Mouse (Mus musculus): ENCODE measurements around the gene Lbh. TPM values are rescaled to one million over a fixed set of nuclear protein-coding genes. Genes with fewer than 3 reads are reported as not detected.

Lbh gene
- polyA plus RNA-seq, 1 experiment from 2014 or later = 4.2 TPM

- no peak overlapping the region for H3K4me2 ChIP-seq (ENCODE audit: low read depth, low read length)
- H3K4me1 ChIP-seq (ENCODE audit: control insufficient read depth, insufficient read depth, low read length) = peaks cover 3% of the 10 kb centered on the region; the same call in 1 of the 2 replicates
- H3K9me3 ChIP-seq (replicated peaks; ENCODE audit: control insufficient read depth, low read length) = no peaks in the 10 kb centered on the region
- no peak overlapping the region for H3K4me3 ChIP-seq (replicated peaks; ENCODE audit: low read length)
- no peak for ATAC-seq (ENCODE audit: insufficient read depth, low FRiP score)
- WGBS = 74% methylated on average over 9 of the region's 9 CpGs
- H3K36me3 ChIP-seq (ENCODE audit: control insufficient read depth, insufficient read depth, low read length) = no peaks in the 10 kb centered on the region
- H3K27ac ChIP-seq (ENCODE audit: low read length) = no peak overlapping the region
- no peaks in the 10 kb centered on the region for H3K27me3 ChIP-seq (ENCODE audit: control insufficient read depth, insufficient read depth, low read length)
- no peak overlapping the region for H3K9ac ChIP-seq (ENCODE audit: low read length)
Observed at GRCm38 (mm10) chr17:72907211-72907610, 10.9 kb upstream of the Lbh start.

GRCm38 (mm10) chr17:72907777-72908176 is 10.3 kb upstream of the Lbh start:
- H3K27me3 ChIP-seq (ENCODE audit: control insufficient read depth, insufficient read depth, low read length) = no peaks in the 10 kb centered on the region
- 84% methylated on average over 8 of the region's 8 CpGs for WGBS
- H3K27ac ChIP-seq (ENCODE audit: low read length) = no peak overlapping the region
- H3K4me3 ChIP-seq (replicated peaks; ENCODE audit: low read length) = no peak overlapping the region
- no peak overlapping the region for H3K4me2 ChIP-seq (ENCODE audit: low read depth, low read length)
- H3K9me3 ChIP-seq (replicated peaks; ENCODE audit: control insufficient read depth, low read length) = no peaks in the 10 kb centered on the region
- no peak for ATAC-seq (ENCODE audit: insufficient read depth, low FRiP score)
- H3K4me1 ChIP-seq (ENCODE audit: control insufficient read depth, insufficient read depth, low read length) = peaks cover 3% of the 10 kb centered on the region; the same call in 1 of the 2 replicates
- no peak overlapping the region for H3K9ac ChIP-seq (ENCODE audit: low read length)
- no peaks in the 10 kb centered on the region for H3K36me3 ChIP-seq (ENCODE audit: control insufficient read depth, insufficient read depth, low read length)

DNA sequence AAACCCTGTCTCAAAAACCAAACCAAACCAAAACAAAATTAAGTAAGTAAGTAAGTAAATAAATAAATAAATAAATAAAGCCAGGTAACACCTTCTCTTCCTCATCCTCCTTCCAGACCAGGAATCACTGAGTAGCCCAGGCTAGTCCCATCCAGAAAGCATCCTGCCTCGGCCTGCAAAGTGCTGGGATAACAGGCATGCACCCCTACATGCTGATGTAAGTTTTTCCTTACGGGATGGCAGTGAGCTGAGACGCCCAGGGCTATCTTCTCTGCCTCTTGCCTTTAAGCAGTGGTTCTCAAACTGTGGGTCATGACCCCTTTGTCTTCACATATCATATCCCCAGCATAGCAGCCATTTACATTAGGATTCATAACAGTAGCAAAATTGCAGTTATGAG is 9.5 kb upstream of the Lbh start:
- no peak overlapping the region for H3K27ac ChIP-seq (ENCODE audit: low read length)
- H3K4me2 ChIP-seq (ENCODE audit: low read depth, low read length) = no peak overlapping the region
- H3K4me1 ChIP-seq (ENCODE audit: control insufficient read depth, insufficient read depth, low read length) = peaks cover 3% of the 10 kb centered on the region; the same call in 1 of the 2 replicates
- no peaks in the 10 kb centered on the region for H3K27me3 ChIP-seq (ENCODE audit: control insufficient read depth, insufficient read depth, low read length)
- H3K36me3 ChIP-seq (ENCODE audit: control insufficient read depth, insufficient read depth, low read length) = no peaks in the 10 kb centered on the region
- no peak for ATAC-seq (ENCODE audit: insufficient read depth, low FRiP score)
- H3K4me3 ChIP-seq (replicated peaks; ENCODE audit: low read length) = no peak overlapping the region
- 89% methylated on average over 3 of the region's 3 CpGs for WGBS
- H3K9ac ChIP-seq (ENCODE audit: low read length) = no peak overlapping the region
- no peaks in the 10 kb centered on the region for H3K9me3 ChIP-seq (replicated peaks; ENCODE audit: control insufficient read depth, low read length)

DNA sequence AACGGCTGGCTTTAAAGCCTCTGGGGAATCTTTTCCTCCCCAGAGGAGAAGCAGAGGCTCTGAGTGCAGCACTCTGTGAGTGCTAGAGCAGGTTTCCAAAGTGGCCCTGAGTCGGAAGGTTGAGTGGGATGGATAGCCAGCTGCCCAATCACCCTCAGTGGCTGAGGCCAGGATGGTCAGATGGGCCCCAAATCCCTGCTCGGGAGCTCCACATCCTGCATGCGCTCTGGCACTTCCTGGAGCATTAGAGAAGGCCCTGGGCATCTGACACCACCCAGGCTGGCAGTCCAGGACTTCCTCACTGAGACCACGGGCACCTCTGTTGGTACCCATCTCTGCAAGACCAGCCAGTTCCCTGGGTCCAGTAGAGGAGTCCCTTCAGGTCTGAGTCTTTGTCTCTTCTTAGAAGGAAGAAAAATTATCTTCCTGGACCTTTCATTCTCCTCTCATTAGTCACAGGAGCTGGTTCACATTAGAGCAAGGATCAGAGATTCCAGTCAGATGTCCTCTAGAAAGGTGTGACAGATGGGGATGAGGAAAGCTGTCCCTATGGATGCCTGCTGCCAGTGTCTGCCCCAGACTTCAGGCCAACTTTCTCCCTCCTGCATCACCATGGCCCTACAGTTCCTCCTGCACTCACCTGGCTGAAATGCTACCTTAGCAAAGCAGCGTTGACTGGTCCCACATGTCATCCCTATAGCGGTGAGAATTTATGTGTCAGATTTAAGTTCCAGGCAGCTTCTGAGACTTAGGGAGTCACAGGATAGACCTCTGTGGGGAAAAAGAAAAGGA is 8.8 kb upstream of the Lbh start:
- H3K27ac ChIP-seq (ENCODE audit: low read length) = no peak overlapping the region
- H3K9ac ChIP-seq (ENCODE audit: low read length) = no peak overlapping the region
- no peaks in the 10 kb centered on the region for H3K9me3 ChIP-seq (replicated peaks; ENCODE audit: control insufficient read depth, low read length)
- no peaks in the 10 kb centered on the region for H3K27me3 ChIP-seq (ENCODE audit: control insufficient read depth, insufficient read depth, low read length)
- no peak overlapping the region for H3K4me2 ChIP-seq (ENCODE audit: low read depth, low read length)
- no peak for ATAC-seq (ENCODE audit: insufficient read depth, low FRiP score)
- 85% methylated on average over 7 of the region's 7 CpGs for WGBS
- H3K36me3 ChIP-seq (ENCODE audit: control insufficient read depth, insufficient read depth, low read length) = no peaks in the 10 kb centered on the region
- no peaks in the 10 kb centered on the region for H3K4me1 ChIP-seq (ENCODE audit: control insufficient read depth, insufficient read depth, low read length)
- H3K4me3 ChIP-seq (replicated peaks; ENCODE audit: low read length) = no peak overlapping the region

DNA sequence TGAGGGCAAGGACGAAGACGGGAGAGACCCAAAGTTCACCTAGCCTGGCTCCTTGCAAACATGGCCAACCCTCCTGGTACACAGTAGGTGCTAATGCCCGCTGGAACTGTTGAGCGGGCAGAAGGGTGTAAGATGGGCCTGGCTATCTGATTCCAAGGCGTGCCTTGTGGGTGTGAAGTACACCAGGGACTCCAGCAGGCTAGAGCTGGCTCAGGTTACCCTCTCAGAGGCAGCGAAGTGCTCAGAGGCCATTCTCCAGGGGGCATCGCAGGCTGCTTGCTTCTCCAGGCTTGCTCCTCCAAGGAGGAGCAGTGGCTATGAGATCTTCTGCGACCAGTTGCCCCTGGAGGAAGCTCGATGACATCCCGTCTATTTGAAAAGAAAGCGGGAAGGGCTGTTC is 6.8 kb upstream of the Lbh start:
- whole genome bisulfite sequencing = 71% methylated on average over 11 of the region's 11 CpGs
- ATAC-seq (ENCODE audit: insufficient read depth, low FRiP score) = no peak
- no peak overlapping the region for H3K9ac ChIP-seq (ENCODE audit: low read length)

GRCm38 (mm10) chr17:72911751-72912150 is 6.4 kb upstream of the Lbh start:
- H3K9me3 ChIP-seq (replicated peaks; ENCODE audit: control insufficient read depth, low read length) = no peaks in the 10 kb centered on the region
- H3K4me1 ChIP-seq (ENCODE audit: control insufficient read depth, insufficient read depth, low read length) = peaks cover under 1% of the 10 kb centered on the region; the same call in 1 of the 2 replicates
- no peak overlapping the region for H3K4me2 ChIP-seq (ENCODE audit: low read depth, low read length)
- no peaks in the 10 kb centered on the region for H3K36me3 ChIP-seq (ENCODE audit: control insufficient read depth, insufficient read depth, low read length)
- WGBS = 28% methylated on average over 1 of the region's 1 CpGs
- peaks cover 4% of the 10 kb centered on the region; the same call in 1 of the 2 replicates for H3K27me3 ChIP-seq (ENCODE audit: control insufficient read depth, insufficient read depth, low read length)
- no peak overlapping the region for H3K27ac ChIP-seq (ENCODE audit: low read length)
- ATAC-seq (ENCODE audit: insufficient read depth, low FRiP score) = peak; percentile 27; the same call in 1 of the 2 replicates
- H3K4me3 ChIP-seq (replicated peaks; ENCODE audit: low read length) = no peak overlapping the region
- H3K9ac ChIP-seq (ENCODE audit: low read length) = no peak overlapping the region

More for the DNA sequence above, 6.8 kb upstream of the Lbh start:
- Histone ChIP-seq H3K36me3 (ENCODE audit: control insufficient read depth, insufficient read depth, low read length) (no peaks in the 10 kb centered on the region), H3K9me3 (replicated peaks; ENCODE audit: control insufficient read depth, low read length) (no peaks in the 10 kb centered on the region), H3K4me3 (replicated peaks; ENCODE audit: low read length) (no peak overlapping the region), H3K4me2 (ENCODE audit: low read depth, low read length) (no peak overlapping the region), H3K27ac (ENCODE audit: low read length) (no peak overlapping the region), H3K4me1 (ENCODE audit: control insufficient read depth, insufficient read depth, low read length) (no peaks in the 10 kb centered on the region), H3K27me3 (ENCODE audit: control insufficient read depth, insufficient read depth, low read length) (no peaks in the 10 kb centered on the region; the same call in 1 of the 2 replicates)

DNA sequence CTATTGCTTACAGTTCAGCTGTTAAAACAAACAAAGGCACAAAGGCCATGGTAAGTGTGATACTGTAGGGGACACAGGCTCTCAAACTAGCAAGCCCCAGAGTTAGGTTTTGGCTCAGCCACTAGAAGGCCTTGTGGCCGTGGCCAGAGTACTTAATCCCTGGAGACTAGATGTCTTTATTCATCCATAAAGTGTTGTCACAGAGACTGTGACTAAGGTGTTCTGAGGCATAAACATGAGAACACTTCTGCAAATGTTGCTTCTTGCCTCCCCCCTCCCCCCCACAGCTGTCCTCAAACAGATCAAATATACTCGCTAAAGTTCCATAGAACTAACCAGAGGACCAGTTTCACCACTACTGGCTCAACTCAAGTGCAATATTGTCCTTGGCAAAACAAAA is 4.0 kb upstream of the Lbh start:
- Histone ChIP-seq H3K4me3 (replicated peaks; ENCODE audit: low read length) (no peak overlapping the region), H3K4me1 (ENCODE audit: control insufficient read depth, insufficient read depth, low read length) (peaks cover 3% of the 10 kb centered on the region; the same call in 1 of the 2 replicates), H3K9me3 (replicated peaks; ENCODE audit: control insufficient read depth, low read length) (no peaks in the 10 kb centered on the region), H3K36me3 (ENCODE audit: control insufficient read depth, insufficient read depth, low read length) (no peaks in the 10 kb centered on the region), H3K4me2 (ENCODE audit: low read depth, low read length) (no peak overlapping the region), H3K27ac (ENCODE audit: low read length) (no peak overlapping the region), H3K9ac (ENCODE audit: low read length) (no peak overlapping the region), H3K27me3 (ENCODE audit: control insufficient read depth, insufficient read depth, low read length) (peaks cover 4% of the 10 kb centered on the region; the same call in 1 of the 2 replicates)
- ATAC-seq (ENCODE audit: insufficient read depth, low FRiP score) = no peak
- 60% methylated on average over 2 of the region's 2 CpGs for WGBS

DNA sequence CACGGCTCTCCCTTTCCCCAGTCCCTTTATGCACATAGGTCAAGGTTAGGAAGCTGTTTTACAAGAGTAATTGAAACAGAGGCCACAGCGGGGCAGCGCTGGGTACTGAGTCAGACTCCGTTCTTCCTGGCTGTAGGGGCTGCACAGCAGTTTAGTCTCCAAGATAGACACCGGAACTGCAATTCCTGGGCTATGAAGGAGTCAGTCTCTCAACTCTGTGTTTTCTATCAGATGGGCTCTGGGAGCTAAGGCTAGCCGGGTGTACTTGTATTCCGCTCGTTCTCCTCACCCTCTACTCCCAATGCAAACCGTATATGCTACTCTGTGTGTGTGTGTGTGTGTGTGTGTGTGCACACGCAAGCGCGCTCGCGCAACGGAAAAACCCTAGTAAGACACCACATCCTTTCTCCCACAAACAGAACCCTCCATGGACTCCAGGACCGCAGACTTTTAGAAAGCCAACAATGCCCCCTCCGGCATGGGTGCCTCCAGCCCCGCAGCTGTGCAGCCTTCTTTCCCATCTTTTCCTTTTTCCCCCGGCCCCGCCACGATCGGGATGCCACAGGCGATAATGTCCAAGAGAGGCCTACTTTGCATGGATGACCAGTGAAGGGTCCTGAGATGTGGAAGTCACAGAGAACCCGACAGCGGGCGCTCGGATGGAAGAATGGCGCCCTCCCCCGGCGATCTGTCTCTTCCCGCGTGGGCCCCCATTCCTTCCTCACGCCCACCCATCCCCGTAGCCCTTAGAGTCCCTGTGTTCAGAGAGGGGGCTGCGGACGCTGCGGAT is 669 bp upstream of the Lbh start:
- peak overlapping the region; percentile 83 for H3K9ac ChIP-seq (ENCODE audit: low read length)
- no peaks in the 10 kb centered on the region for H3K9me3 ChIP-seq (replicated peaks; ENCODE audit: control insufficient read depth, low read length)
- no peaks in the 10 kb centered on the region for H3K36me3 ChIP-seq (ENCODE audit: control insufficient read depth, insufficient read depth, low read length)
- ATAC-seq (ENCODE audit: insufficient read depth, low FRiP score) = peak; percentile 32
- peaks cover 4% of the 10 kb centered on the region; the same call in 1 of the 2 replicates for H3K27me3 ChIP-seq (ENCODE audit: control insufficient read depth, insufficient read depth, low read length)
- peak overlapping the region; percentile 98 for H3K4me2 ChIP-seq (ENCODE audit: low read depth, low read length)
- WGBS = 1% methylated on average over 37 of the region's 37 CpGs
- peak overlapping the region; percentile 90 for H3K27ac ChIP-seq (ENCODE audit: low read length)
- peak overlapping the region; percentile 85 for H3K4me3 ChIP-seq (replicated peaks; ENCODE audit: low read length)
- peaks cover 21% of the 10 kb centered on the region for H3K4me1 ChIP-seq (ENCODE audit: control insufficient read depth, insufficient read depth, low read length)

Measured in stomach, embryonic 16.5 days (tissue).